Mouse (Mus musculus): ENCODE measurements around the gene Flt3l. TPM values are rescaled to one million over a fixed set of nuclear protein-coding genes. Genes with fewer than 3 reads are reported as not detected.

Gene Flt3l
- polyA plus RNA-seq, 1 experiment from 2014 or later, result 1.3 TPM

GRCm38 (mm10) chr7:45135370-45135769, 862 bp downstream of the Flt3l start:
- H3K27ac ChIP-seq (ENCODE audit: low read depth, low read length), result no peak overlapping the region
- no peaks in the 10 kb centered on the region for H3K36me3 ChIP-seq (ENCODE audit: control insufficient read depth, insufficient read depth, low read length)
- peaks cover 3% of the 10 kb centered on the region; the same call in 1 of the 2 replicates for H3K9me3 ChIP-seq (replicated peaks; ENCODE audit: control insufficient read depth, low read length)
- H3K4me2 ChIP-seq (ENCODE audit: low read length), result peak overlapping the region; percentile 61
- no peak overlapping the region for H3K4me3 ChIP-seq (ENCODE audit: low read depth, low read length)
- H3K4me1 ChIP-seq (ENCODE audit: control insufficient read depth, insufficient read depth, low read length), result 0 out of 2 replicates have a peak, but pooled peaks cover 3% of the 10 kb centered on the region
- no peak overlapping the region for H3K9ac ChIP-seq (ENCODE audit: low read length)
- no peak for DNase-seq (ENCODE audit: low spot score)
- no peaks in the 10 kb centered on the region for H3K27me3 ChIP-seq (replicated peaks; ENCODE audit: control insufficient read depth, insufficient read depth, low read length)
- WGBS, result 73% methylated on average over 3 of the region's 3 CpGs
- ATAC-seq, result no peak

GRCm38 (mm10) chr7:45134544-45135026, 1.6 kb downstream of the Flt3l start:
- H3K9ac ChIP-seq (ENCODE audit: low read length), result no peak overlapping the region
- no peak for ATAC-seq
- no peak overlapping the region for H3K4me2 ChIP-seq (ENCODE audit: low read length)
- 0 out of 2 replicates have a peak, but pooled peaks cover 3% of the 10 kb centered on the region for H3K4me1 ChIP-seq (ENCODE audit: control insufficient read depth, insufficient read depth, low read length)
- peaks cover 3% of the 10 kb centered on the region; the same call in 1 of the 2 replicates for H3K9me3 ChIP-seq (replicated peaks; ENCODE audit: control insufficient read depth, low read length)
- H3K4me3 ChIP-seq (ENCODE audit: low read depth, low read length), result no peak overlapping the region
- H3K27me3 ChIP-seq (replicated peaks; ENCODE audit: control insufficient read depth, insufficient read depth, low read length), result no peaks in the 10 kb centered on the region
- WGBS, result 13% methylated on average over 12 of the region's 12 CpGs
- H3K36me3 ChIP-seq (ENCODE audit: control insufficient read depth, insufficient read depth, low read length), result no peaks in the 10 kb centered on the region
- DNase-seq (ENCODE audit: low spot score), result no peak
- H3K27ac ChIP-seq (ENCODE audit: low read depth, low read length), result no peak overlapping the region

GRCm38 (mm10) chr7:45133446-45134159, 2.6 kb downstream of the Flt3l start:
- 75% methylated on average over 8 of the region's 8 CpGs for WGBS
- ATAC-seq (no peak), DNase-seq (ENCODE audit: low spot score) (no peak)
- peaks cover 3% of the 10 kb centered on the region; the same call in 1 of the 2 replicates for H3K4me1 ChIP-seq (ENCODE audit: control insufficient read depth, insufficient read depth, low read length)
- H3K27me3 ChIP-seq (replicated peaks; ENCODE audit: control insufficient read depth, insufficient read depth, low read length), result no peaks in the 10 kb centered on the region
- no peak overlapping the region for H3K27ac ChIP-seq (ENCODE audit: low read depth, low read length)
- H3K4me2 ChIP-seq (ENCODE audit: low read length), result no peak overlapping the region
- peaks cover 3% of the 10 kb centered on the region; the same call in 1 of the 2 replicates for H3K9me3 ChIP-seq (replicated peaks; ENCODE audit: control insufficient read depth, low read length)
- no peak overlapping the region for H3K9ac ChIP-seq (ENCODE audit: low read length)
- H3K4me3 ChIP-seq (ENCODE audit: low read depth, low read length), result no peak overlapping the region
- no peaks in the 10 kb centered on the region for H3K36me3 ChIP-seq (ENCODE audit: control insufficient read depth, insufficient read depth, low read length)

- ATAC-seq, result no peak
- Histone ChIP-seq H3K4me1 (ENCODE audit: control insufficient read depth, insufficient read depth, low read length) (peaks cover 8% of the 10 kb centered on the region; the same call in 1 of the 2 replicates), H3K4me3 (ENCODE audit: low read depth, low read length) (no peak overlapping the region), H3K9me3 (replicated peaks; ENCODE audit: control insufficient read depth, low read length) (peaks cover 3% of the 10 kb centered on the region; the same call in 1 of the 2 replicates), H3K27ac (ENCODE audit: low read depth, low read length) (no peak overlapping the region), H3K36me3 (ENCODE audit: control insufficient read depth, insufficient read depth, low read length) (peaks cover 7% of the 10 kb centered on the region), H3K27me3 (replicated peaks; ENCODE audit: control insufficient read depth, insufficient read depth, low read length) (no peaks in the 10 kb centered on the region), H3K4me2 (ENCODE audit: low read length) (no peak overlapping the region), H3K9ac (ENCODE audit: low read length) (no peak overlapping the region)
- DNase-seq (ENCODE audit: low spot score), result no peak
- WGBS, result 76% methylated on average over 11 of the region's 11 CpGs
These were observed 4.4 kb downstream of the Flt3l start for GRCm38 (mm10) chr7:45131850-45132249.

GRCm38 (mm10) chr7:45129776-45130512, 6.3 kb downstream of the Flt3l start:
- H3K27ac ChIP-seq (ENCODE audit: low read depth, low read length), result no peak overlapping the region; the same call in 1 of the 2 replicates
- DNase-seq (ENCODE audit: low spot score) (no peak), ATAC-seq (no peak)
- H3K27me3 ChIP-seq (replicated peaks; ENCODE audit: control insufficient read depth, insufficient read depth, low read length), result no peaks in the 10 kb centered on the region
- WGBS, result 65% methylated on average over 15 of the region's 15 CpGs
- H3K36me3 ChIP-seq (ENCODE audit: control insufficient read depth, insufficient read depth, low read length), result peaks cover 26% of the 10 kb centered on the region
- H3K9ac ChIP-seq (ENCODE audit: low read length), result peak overlapping the region; percentile 81; the same call in 1 of the 2 replicates
- H3K4me2 ChIP-seq (ENCODE audit: low read length), result peak overlapping the region; percentile 75
- H3K4me3 ChIP-seq (ENCODE audit: low read depth, low read length), result peak overlapping the region; percentile 97
- H3K9me3 ChIP-seq (replicated peaks; ENCODE audit: control insufficient read depth, low read length), result peaks cover 3% of the 10 kb centered on the region; the same call in 1 of the 2 replicates
- H3K4me1 ChIP-seq (ENCODE audit: control insufficient read depth, insufficient read depth, low read length), result peaks cover 7% of the 10 kb centered on the region; the same call in 1 of the 2 replicates

- peak overlapping the region; percentile 94 for H3K27ac ChIP-seq (ENCODE audit: low read depth, low read length)
- peaks cover 3% of the 10 kb centered on the region; the same call in 1 of the 2 replicates for H3K9me3 ChIP-seq (replicated peaks; ENCODE audit: control insufficient read depth, low read length)
- peaks cover 29% of the 10 kb centered on the region for H3K36me3 ChIP-seq (ENCODE audit: control insufficient read depth, insufficient read depth, low read length)
- no peak for ATAC-seq
- H3K27me3 ChIP-seq (replicated peaks; ENCODE audit: control insufficient read depth, insufficient read depth, low read length), result no peaks in the 10 kb centered on the region
- H3K9ac ChIP-seq (ENCODE audit: low read length), result peak overlapping the region; percentile 81
- WGBS, result under 1% methylated on average over 17 of the region's 17 CpGs
- DNase-seq (ENCODE audit: low spot score), result no peak
- peaks cover 7% of the 10 kb centered on the region; the same call in 1 of the 2 replicates for H3K4me1 ChIP-seq (ENCODE audit: control insufficient read depth, insufficient read depth, low read length)
- peak overlapping the region; percentile 97 for H3K4me3 ChIP-seq (ENCODE audit: low read depth, low read length)
- peak overlapping the region; percentile 75 for H3K4me2 ChIP-seq (ENCODE audit: low read length)
These were observed 6.9 kb downstream of the Flt3l start for GRCm38 (mm10) chr7:45129318-45129717.

- Histone ChIP-seq H3K27me3 (replicated peaks; ENCODE audit: control insufficient read depth, insufficient read depth, low read length) (no peaks in the 10 kb centered on the region), H3K4me3 (ENCODE audit: low read depth, low read length) (peak within 1 kb of the TSS; percentile 97), H3K9ac (ENCODE audit: low read length) (peak within 1 kb of the TSS; percentile 100), H3K4me2 (ENCODE audit: low read length) (peak within 1 kb of the TSS; percentile 94), H3K9me3 (replicated peaks; ENCODE audit: control insufficient read depth, low read length) (peaks cover 3% of the 10 kb centered on the region; the same call in 1 of the 2 replicates), H3K4me1 (ENCODE audit: control insufficient read depth, insufficient read depth, low read length) (peaks cover 7% of the 10 kb centered on the region; the same call in 1 of the 2 replicates), H3K36me3 (ENCODE audit: control insufficient read depth, insufficient read depth, low read length) (peaks cover 29% of the 10 kb centered on the region), H3K27ac (ENCODE audit: low read depth, low read length) (peak within 1 kb of the TSS; percentile 94)
- peak; percentile 93 for ATAC-seq
- WGBS, result under 1% methylated on average over 48 of the region's 48 CpGs
- DNase-seq (ENCODE audit: low spot score), result peak; percentile 100
These were observed 7.5 kb downstream of the Flt3l start, which contains the start of gene Rpl13a for GRCm38 (mm10) chr7:45128624-45129246. Gene Rpl13a, minus strand, starts transcription at chr7:45128761.

GRCm38 (mm10) chr7:45127700-45128224, 8.5 kb downstream of the Flt3l start:
- H3K4me3 ChIP-seq (ENCODE audit: low read depth, low read length), result peak overlapping the region; percentile 97
- H3K27ac ChIP-seq (ENCODE audit: low read depth, low read length), result peak overlapping the region; percentile 94
- H3K36me3 ChIP-seq (ENCODE audit: control insufficient read depth, insufficient read depth, low read length), result peaks cover 34% of the 10 kb centered on the region
- H3K9me3 ChIP-seq (replicated peaks; ENCODE audit: control insufficient read depth, low read length), result no peaks in the 10 kb centered on the region
- H3K4me1 ChIP-seq (ENCODE audit: control insufficient read depth, insufficient read depth, low read length), result peaks cover 14% of the 10 kb centered on the region; the same call in 1 of the 2 replicates
- no peaks in the 10 kb centered on the region for H3K27me3 ChIP-seq (replicated peaks; ENCODE audit: control insufficient read depth, insufficient read depth, low read length)
- H3K9ac ChIP-seq (ENCODE audit: low read length), result peak overlapping the region; percentile 100
- no peak for DNase-seq (ENCODE audit: low spot score)
- ATAC-seq, result no peak
- peak overlapping the region; percentile 94 for H3K4me2 ChIP-seq (ENCODE audit: low read length)
- 2% methylated on average over 6 of the region's 6 CpGs for WGBS

Data from forebrain, embryonic 14.5 days (tissue).